Mouse (Mus musculus): Measurements from ENCODE around the gene Thy1. TPM values are rescaled to one million over a fixed set of nuclear protein-coding genes. Genes with fewer than 3 reads are reported as not detected.
A peak's percentile ranks its signal among the peaks of the same experiment; 100 is the strongest.

Thy1 gene
- polyA plus RNA-seq, 2 experiments from 2014 or later = 218 to 257 TPM

DNA sequence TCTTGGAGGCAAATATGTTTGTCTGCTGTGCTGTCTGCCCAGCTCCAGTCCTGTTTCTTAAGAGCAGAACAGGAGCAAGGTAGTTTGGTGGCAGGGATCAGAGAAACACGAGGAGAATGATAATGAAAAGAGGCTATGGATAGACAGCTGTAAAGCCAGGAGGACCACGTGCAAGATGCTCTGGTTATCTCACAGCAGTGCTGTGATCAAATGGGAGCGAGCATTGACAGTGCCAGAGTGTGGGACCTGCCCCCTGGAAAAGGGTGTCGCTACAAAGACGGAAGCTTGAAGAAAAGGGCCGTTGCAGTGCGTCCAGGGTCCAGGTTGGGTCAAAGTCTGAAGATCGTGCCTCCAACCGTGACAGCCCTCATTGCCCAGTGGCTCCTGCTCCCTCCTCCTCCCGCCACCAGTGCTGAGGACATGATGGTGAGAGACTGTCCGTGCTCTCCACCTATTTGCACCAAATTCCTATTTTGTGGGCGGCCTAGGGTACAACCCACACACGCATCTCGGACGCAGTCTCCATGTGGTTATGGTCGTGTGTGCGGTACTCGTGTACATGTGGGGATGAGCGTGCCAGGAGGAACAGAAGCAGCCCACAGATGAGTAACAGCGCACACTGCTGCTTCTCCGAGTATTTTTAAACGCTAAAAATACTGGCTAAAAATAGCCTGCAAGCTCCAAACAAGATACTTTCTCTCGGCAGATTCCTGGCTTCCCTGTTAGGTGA, 40.4 kb downstream of the Thy1 start:
- ATAC-seq = no peak

DNA sequence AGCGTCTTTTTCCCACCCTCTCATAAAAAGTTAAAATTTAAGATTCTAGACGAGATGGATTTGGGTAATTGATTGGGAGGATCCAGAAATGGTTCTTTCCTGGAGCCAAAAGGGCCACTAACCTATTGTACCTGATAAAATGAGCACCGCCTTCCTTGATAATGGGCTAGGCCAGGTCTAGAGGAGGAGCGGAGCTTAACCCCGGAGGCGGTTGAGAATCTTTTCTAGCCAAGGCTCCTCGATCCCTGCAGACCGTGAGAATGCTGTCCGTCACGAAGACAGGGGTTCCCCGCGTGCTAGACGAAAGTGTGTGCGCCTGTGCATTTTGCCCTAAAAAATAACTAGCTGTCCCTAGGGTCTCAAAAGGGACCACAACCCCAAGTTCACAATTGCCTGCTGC, 41.1 kb downstream of the Thy1 start:
- ATAC-seq = peak; percentile 36

DNA sequence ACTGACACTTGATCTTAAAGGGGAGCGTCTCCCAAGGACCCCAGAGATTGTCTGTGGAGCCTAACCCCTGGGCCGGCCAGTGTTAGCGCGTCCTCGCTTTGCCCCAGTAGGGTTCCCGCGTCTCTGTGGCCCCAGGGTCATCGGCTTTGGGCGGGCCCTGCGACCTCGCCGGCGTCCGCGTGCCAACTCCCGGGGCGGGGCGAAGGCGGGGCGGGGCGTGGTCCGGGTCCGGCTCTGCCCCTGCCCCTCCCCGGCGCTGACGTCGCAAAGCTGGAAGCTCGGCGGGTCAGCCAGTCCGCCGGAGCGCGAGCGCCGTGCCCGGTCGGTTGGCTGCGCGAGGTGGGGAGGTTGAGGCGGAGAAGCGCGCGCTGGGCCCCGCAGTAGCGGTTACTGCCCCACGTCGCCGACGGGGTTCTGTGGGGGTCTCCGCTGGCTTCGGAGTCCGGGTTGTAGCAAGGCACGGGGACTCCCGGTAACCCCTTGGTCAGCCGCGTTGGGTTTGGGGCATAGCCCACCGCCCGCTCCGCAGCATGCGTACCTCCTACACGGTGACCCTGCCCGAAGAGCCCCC, 41.6 kb downstream of the Thy1 start:
- ATAC-seq = peak; percentile 46

DNA sequence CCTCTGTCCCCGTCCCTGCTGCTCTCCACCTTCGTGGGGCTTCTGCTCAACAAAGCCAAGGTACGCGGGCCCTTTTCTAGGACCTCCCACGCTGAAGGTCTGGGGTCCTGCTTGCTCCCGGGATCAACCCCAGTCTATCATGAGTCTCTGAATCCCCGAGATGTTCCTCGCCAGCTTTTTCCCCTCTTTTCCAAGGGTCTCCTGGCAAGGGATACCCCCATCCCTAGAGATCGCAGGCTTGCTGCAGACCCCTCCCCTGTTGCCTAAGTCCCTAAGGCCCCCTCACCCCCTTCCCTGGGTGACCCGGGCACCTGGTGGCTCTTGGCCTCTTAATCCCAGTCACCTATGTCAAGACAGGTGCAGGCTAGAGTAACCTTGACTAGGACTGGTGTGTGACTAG, 42.1 kb downstream of the Thy1 start:
- no peak for ATAC-seq

DNA sequence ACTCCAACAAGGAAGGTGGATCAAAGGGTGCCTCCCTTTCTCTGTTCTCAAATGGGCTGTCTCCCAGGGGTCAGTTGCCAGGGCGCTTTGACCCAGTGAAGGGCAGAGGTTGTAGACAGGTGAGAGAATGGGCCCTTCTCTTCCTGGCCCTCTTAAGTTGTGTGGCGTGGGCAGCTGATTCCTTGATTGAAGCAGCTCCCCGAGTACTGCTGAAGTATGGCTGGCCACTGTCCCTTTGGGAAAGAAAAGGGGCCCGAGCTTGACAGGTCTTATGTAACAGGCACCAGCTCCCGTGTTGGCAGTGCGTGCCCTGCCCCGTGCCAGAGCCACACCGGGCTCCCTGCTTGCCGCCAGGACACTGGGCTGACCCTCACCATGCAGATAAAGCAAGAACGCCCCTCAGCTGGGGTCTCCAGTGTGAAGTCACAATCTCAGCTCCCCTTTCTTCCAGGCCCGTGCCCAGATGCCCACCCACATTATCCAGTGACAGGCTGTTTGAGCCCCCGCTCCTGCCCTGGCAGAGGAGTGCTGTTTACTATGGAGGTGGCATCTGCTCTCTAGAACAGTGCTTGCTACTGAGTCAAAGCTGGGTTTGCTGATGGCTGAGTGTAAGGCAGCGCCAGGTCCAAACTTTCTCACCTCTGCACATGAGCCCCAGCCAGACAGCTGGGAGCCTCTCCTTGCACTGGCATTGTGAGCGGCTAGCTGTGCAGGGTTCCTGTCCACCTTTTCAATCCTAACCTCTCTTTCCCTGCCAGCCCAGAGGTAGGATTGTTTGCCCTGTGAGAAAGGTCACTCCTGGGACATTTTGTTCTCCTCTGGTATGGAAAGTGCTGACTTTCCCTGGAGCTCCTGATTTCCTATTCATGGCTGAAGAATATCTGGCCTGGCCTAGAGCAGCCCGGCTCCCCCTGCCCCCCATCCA, 42.8 kb downstream of the Thy1 start:
- no peak for ATAC-seq

DNA sequence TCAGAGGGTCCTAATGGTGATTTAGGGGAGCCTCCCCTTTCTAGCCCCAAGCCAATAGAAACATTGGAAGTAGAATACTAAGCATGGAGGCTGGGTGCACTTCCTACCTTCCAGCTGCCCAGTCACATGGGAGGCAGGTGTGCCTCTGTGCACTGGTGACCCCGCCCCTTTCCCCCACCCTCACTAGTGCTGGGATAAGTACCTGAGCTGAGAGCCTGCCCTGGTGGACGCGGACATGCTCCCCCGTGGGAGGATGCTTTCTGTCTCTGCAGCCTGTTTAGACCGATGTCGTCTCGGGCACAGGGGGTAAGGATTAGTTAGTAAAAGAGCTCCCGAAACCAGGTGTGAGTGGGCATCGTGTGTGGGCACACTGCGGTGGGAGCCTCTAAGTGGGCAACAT, 43.8 kb downstream of the Thy1 start:
- ATAC-seq = no peak

DNA sequence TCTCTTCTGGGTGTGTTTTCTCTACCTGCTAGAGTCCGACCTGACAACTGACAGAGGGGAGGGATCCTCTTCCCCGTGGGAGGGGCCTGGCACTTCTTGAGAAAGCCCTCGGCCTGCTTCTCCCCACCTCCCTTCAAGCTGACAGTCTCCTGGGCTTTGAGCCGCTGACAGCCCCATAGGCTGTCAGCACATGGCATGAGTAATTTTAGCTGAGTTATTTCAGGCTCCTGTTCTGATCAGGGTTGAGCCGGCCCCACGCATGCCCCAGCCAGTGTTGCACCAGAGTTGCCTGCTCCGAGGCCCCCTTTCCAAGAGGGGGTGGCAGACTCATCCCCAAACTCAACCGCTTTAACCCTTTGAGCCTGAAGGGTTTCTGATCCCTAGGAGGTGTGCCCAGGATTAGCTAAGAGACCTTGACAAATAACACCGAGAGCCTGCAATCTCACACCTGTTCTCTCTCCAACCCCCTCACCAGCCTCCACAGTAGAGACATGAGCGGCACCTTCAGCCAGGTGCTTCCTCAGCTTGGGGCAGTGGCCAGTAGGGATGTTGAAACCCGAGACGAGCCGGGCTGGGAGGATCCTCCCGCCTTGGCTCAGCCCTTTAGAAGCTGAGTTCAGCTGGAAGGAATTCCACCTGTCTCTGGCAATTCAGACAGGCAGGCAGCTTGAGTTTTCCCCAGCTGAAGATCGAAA, 44.7 kb downstream of the Thy1 start:
- ATAC-seq = no peak

DNA sequence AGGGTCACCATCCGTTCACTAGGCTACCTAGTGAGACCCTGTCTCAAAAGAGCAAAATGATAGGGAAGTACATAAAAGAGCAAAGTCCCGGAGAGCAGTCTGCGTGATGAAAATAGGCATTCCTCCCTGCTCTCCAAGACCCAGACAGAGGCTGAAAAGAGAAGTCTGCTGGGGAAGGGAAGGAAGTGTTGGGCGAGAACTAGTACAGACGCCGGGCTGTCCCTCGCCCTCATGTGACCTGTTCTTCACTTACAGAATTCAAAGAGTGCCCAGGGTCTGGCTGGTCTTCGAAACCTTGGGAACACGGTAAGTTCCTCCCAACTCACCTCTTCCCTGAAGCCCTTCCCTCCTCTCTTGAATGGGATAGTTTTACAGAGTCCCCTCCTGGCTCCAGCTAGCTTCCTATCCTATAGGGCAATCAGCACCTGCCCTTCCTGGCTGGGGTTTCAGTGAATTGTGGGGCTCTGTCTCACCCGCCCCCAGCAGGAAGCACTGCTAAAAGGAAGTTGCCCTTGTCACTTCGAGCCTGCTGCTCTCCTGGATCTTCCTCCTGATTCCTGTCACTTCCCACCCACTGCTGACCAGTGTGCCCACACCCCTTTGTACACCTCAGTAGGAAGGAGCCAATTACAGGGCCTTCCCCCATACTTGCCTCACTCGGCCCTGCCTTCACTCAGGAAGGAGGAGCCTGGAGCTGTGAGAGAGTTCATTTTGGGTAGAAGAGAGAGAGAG, 45.9 kb downstream of the Thy1 start:
- ATAC-seq = no peak

DNA sequence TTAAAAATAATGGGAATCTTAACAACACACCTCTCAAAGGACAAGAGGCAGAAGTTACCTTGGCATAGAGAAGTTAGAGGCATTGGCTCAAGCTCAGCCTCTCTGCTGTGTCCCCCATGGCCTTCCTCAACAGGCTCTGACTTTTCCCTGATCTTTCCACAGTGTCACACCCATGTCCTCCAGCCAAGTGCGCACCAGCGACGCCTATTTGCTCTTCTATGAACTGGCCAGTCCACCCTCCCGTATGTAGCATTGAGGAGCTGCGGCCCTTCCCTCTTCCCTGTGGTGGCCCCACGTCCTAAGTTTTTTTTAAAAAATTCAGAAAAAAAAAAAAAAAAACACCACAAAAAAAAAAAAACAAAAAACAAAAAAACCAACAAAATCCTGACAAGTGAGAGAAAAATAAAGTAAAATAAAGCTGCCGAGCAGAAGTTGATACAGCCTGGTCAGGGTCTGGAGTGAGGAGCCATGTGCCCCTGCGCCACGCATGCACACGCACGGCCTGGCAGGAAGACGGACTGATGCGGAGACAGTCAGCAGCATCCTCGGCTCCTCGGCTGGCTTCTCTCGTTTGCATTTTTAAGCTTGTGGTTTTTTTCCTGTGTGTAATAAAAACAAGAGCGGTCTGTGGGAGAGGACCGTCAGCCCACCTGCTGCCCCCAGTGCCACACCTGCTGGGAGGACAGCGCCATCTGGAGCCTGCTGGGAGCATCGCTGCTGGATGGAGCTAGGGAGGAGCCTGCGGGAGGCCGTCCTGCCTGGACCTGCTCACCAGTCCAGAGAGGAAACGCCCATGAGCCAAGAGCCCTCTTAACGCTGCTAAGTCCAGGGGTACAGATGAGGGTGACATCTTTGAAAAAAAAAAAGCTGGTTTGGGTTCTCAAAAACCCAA, 50.7 kb downstream of the Thy1 start:
- no peak for ATAC-seq

DNA sequence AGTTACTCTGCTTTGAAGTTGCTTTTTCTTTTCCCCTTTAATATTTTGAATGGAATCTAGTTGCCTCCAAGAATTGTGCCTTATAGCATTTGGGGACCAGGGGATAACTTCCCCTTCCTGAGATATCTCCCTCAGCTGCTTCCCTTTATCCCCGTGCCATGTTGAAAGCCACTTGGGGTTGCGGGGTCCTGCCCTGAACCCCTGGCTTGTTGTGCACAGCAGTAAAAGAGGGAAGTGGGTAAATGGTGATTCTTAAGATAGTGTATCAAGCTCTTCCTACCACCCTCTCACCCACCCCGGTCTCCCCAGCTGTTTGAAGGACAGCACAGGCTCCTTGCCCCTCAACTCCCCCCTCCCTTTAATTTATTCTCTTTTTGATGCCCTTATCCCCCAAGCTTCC, 51.6 kb downstream of the Thy1 start:
- no peak for ATAC-seq

DNA sequence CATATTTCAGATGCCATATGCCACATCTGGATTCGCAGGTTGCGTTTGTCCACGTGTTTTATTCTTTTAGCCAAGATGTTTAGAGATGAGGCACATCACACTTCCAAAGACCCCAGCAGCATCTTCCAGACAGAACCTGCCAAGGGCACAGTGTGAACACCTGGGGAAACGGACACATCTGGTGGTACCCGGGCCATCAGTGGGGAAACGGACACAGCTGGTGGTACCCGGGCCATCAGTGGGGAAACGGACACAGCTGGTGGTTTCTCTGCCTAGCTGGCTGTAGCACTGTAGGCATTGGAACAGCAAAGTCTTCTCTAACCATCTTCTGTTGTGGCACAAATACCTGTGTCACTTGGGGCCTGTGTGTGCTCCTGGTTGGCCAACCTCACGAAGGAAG, 52.6 kb downstream of the Thy1 start:
- no peak for ATAC-seq

DNA sequence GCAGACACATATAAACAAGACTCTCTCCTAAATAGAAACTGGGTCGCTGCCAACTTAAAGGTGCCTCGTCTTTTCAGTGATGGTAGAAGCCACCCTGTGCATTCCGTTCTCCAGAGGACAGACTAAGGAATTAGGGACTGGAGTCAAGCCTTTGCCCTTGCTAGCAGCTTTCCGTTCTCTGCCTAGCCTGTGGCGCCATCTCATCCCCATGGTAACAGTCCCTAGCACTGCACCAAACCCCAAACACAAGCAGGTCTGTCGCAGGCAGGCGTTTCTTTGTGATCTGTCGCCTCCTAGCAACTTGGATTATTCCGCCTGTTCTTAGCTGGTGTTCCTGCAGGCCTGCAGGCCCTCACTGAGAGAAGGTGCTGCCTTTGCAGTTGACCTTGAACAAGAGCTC, 53.4 kb downstream of the Thy1 start:
- ATAC-seq = no peak

Other genes with a start within 250 kb of the Thy1 start
- gene Usp2, start 23.6 kb downstream of the Thy1 start, polyA plus RNA-seq (2017; shearing (Covaris generic)) = 1 to 10 TPM; 1.6 to 1.7 TPM
- gene Mfrp, start 58.3 kb downstream of the Thy1 start, polyA plus RNA-seq (2017; shearing (Covaris generic)) = not detected
- not detected for gene C1qtnf5, start 63.9 kb downstream of the Thy1 start, polyA plus RNA-seq (2017; shearing (Covaris generic))
- gene Gm49380, start 70.1 kb downstream of the Thy1 start, polyA plus RNA-seq (2017; shearing (Covaris generic)) = not detected
- 1 to 10 TPM; 3.2 to 7.9 TPM for gene Rnf26, start 70.1 kb downstream of the Thy1 start, polyA plus RNA-seq (2017; shearing (Covaris generic))
- gene Mcam, start 91.1 kb downstream of the Thy1 start, polyA plus RNA-seq (2017; shearing (Covaris generic)) = under 1 TPM in 1 of 2 experiments, not detected in 1; 0.16 TPM
- 10 to 100 TPM; 22.8 to 25.0 TPM for gene Cbl, start 190.7 kb downstream of the Thy1 start, polyA plus RNA-seq (2017; shearing (Covaris generic))
- not detected for gene Ccdc153, start 197.3 kb downstream of the Thy1 start, polyA plus RNA-seq (2017; shearing (Covaris generic))
- under 1 TPM in 1 of 2 experiments, not detected in 1; 0.30 TPM for gene Pdzd3, start 208.1 kb downstream of the Thy1 start, polyA plus RNA-seq (2017; shearing (Covaris generic))
- 1 to 10 TPM; 2.8 to 6.0 TPM for gene Nlrx1, start 225.2 kb downstream of the Thy1 start, polyA plus RNA-seq (2017; shearing (Covaris generic))
- not detected for gene Abcg4, start 245.2 kb downstream of the Thy1 start, polyA plus RNA-seq (2017; shearing (Covaris generic))

Measured in activated CD4-positive, CD25-positive, alpha-beta regulatory T cell, adult 4 months (primary cell).